Mouse (Mus musculus): Measurements from ENCODE around the gene Gm47995.

- TF ChIP-seq CTCF (IDR thresholded peaks at IDR 0.05; ENCODE audit: low read depth) (no peak), EP300 (IDR thresholded peaks at IDR 0.05; ENCODE audit: low read depth) (no peak)
Measured at GRCm38 (mm10) chr1:151157963-151158856, 40.0 kb upstream of the Gm47995 start.

Data from liver, postnatal 0 days (tissue).